Mouse (Mus musculus) C2C12 (cell line): Measurements from ENCODE around the gene Tmem117. TPM values are rescaled to one million over a fixed set of nuclear protein-coding genes. Genes with fewer than 3 reads are reported as not detected.

ENCODE experiments used
- H3K27me3 ChIP-seq: one replicate; pipeline ENCODE4 v1.6.1; 2011; ENCODE audit not compliant: control insufficient read depth, insufficient read depth, insufficient read length
- H3K36me3 ChIP-seq: one replicate; pipeline ENCODE4 v1.6.1; 2011; ENCODE audit not compliant: control insufficient read depth, insufficient read depth
- H3K4me3 ChIP-seq: one replicate; pipeline ENCODE4 v1.5.1; 2011; ENCODE audit warnings: mild to moderate bottlenecking, control low read depth; ENCODE audit not compliant: poor library complexity, insufficient read depth, severe bottlenecking
- H3K79me2 ChIP-seq: one replicate; pipeline ENCODE4 v1.6.1; 2011; ENCODE audit not compliant: control insufficient read depth, insufficient read depth
- H3K79me3 ChIP-seq: one replicate; pipeline ENCODE4 v1.6.1; 2011; ENCODE audit warnings: low read depth, control low read depth
- H3ac ChIP-seq: one replicate; pipeline ENCODE3; 2011; ENCODE audit warnings: low read depth; ENCODE audit not compliant: control insufficient read depth, insufficient read length
- CEBPB ChIP-seq: IDR thresholded peaks from one replicate; pipeline ENCODE4 v1.6.1; 2011; ENCODE audit warnings: low read depth, mild to moderate bottlenecking, control low read depth, moderate library complexity
- CTCF ChIP-seq: IDR thresholded peaks from one replicate; pipeline ENCODE4 v1.5.1; 2011; ENCODE audit not compliant: control insufficient read depth, insufficient read depth, insufficient read length
- FOSL1 ChIP-seq: IDR thresholded peaks from one replicate; pipeline ENCODE4 v1.8.0; 2011; ENCODE audit warnings: mild to moderate bottlenecking, low read length; ENCODE audit not compliant: poor library complexity, insufficient read depth, severe bottlenecking
- MAX ChIP-seq: IDR thresholded peaks from one replicate; pipeline ENCODE4 v1.6.1; 2011; ENCODE audit warnings: mild to moderate bottlenecking, control low read depth
- MYOD1 ChIP-seq: IDR thresholded peaks from one replicate; pipeline ENCODE4 v1.6.1; 2011; ENCODE audit warnings: low read depth; ENCODE audit not compliant: control insufficient read depth, insufficient read length
- MYOG ChIP-seq: IDR thresholded peaks from one replicate; pipeline ENCODE4 v1.6.1; 2011; ENCODE audit not compliant: control insufficient read depth, insufficient read length; ENCODE audit errors: extremely low read depth
- USF1 ChIP-seq: IDR thresholded peaks from one replicate; pipeline ENCODE4 v1.6.1; 2011; ENCODE audit warnings: low read depth, mild to moderate bottlenecking, control low read depth, moderate library complexity
- polyA plus RNA-seq: library from polyadenylated mRNA; unstranded; fragments of >200 nt; fragmentation: generic; extraction: Trizol; gene quantifications from one replicate; pipeline ENCODE4 v1.2.1, GENCODE M21; 2012; ENCODE audit warnings: missing spikeins

The Tmem117 gene
- polyA plus RNA-seq, 1 experiment = 0.06 TPM

- H3K79me3 ChIP-seq = no peaks in the 10 kb centered on the region
- H3K4me3 ChIP-seq = no peak overlapping the region
- no peaks in the 10 kb centered on the region for H3K79me2 ChIP-seq
- H3ac ChIP-seq = no peak overlapping the region
- H3K27me3 ChIP-seq = no peaks in the 10 kb centered on the region
- no peaks in the 10 kb centered on the region for H3K36me3 ChIP-seq
- no peak for TF ChIP-seq FOSL1
- TF ChIP-seq MYOD1 = no peak
- no peak for TF ChIP-seq MYOG
- no peak for TF ChIP-seq CTCF
- no peak for TF ChIP-seq CEBPB
- TF ChIP-seq USF1 = no peak
- no peak for TF ChIP-seq MAX
These were observed 292.6 kb downstream of the Tmem117 start for GRCm38 (mm10) chr15:94921672-94922071.

GRCm38 (mm10) chr15:94927986-94928385, 299.0 kb downstream of the Tmem117 start:
- H3K36me3 ChIP-seq = no peaks in the 10 kb centered on the region
- no peak for TF ChIP-seq MAX
- TF ChIP-seq MYOD1 = no peak
- no peak for TF ChIP-seq FOSL1
- no peak for TF ChIP-seq MYOG
- TF ChIP-seq CTCF = no peak
- TF ChIP-seq CEBPB = no peak
- no peak for TF ChIP-seq USF1
- peaks cover 4% of the 10 kb centered on the region for H3K27me3 ChIP-seq

GRCm38 (mm10) chr15:94930743-94931142, 301.7 kb downstream of the Tmem117 start:
- H3K4me3 ChIP-seq = no peak overlapping the region
- TF ChIP-seq FOSL1 (no peak), USF1 (no peak), MYOD1 (no peak)
- H3K36me3 ChIP-seq = no peaks in the 10 kb centered on the region
- H3ac ChIP-seq = no peak overlapping the region
- H3K79me3 ChIP-seq = no peaks in the 10 kb centered on the region
- H3K27me3 ChIP-seq = peaks cover 4% of the 10 kb centered on the region
- H3K79me2 ChIP-seq = no peaks in the 10 kb centered on the region

More at GRCm38 (mm10) chr15:94927986-94928385, 299.0 kb downstream of the Tmem117 start:
- Histone ChIP-seq H3K79me3 (no peaks in the 10 kb centered on the region), H3K79me2 (no peaks in the 10 kb centered on the region), H3K4me3 (no peak overlapping the region), H3ac (no peak overlapping the region)

GRCm38 (mm10) chr15:94933044-94933443, 304.0 kb downstream of the Tmem117 start:
- no peaks in the 10 kb centered on the region for H3K36me3 ChIP-seq
- no peak for TF ChIP-seq CTCF
- no peak for TF ChIP-seq MYOD1
- no peak for TF ChIP-seq MAX
- no peak for TF ChIP-seq USF1
- TF ChIP-seq CEBPB = no peak
- no peak for TF ChIP-seq FOSL1
- TF ChIP-seq MYOG = no peak
- H3K79me2 ChIP-seq = no peaks in the 10 kb centered on the region
- no peaks in the 10 kb centered on the region for H3K79me3 ChIP-seq
- H3K27me3 ChIP-seq = no peaks in the 10 kb centered on the region
- no peak overlapping the region for H3K4me3 ChIP-seq
- no peak overlapping the region for H3ac ChIP-seq

- no peaks in the 10 kb centered on the region for H3K79me2 ChIP-seq
- no peaks in the 10 kb centered on the region for H3K27me3 ChIP-seq
These were observed 304.4 kb downstream of the Tmem117 start for GRCm38 (mm10) chr15:94933480-94933879.

GRCm38 (mm10) chr15:94941954-94942353, 312.9 kb downstream of the Tmem117 start:
- no peaks in the 10 kb centered on the region for H3K79me2 ChIP-seq
- H3K27me3 ChIP-seq = no peaks in the 10 kb centered on the region
- no peaks in the 10 kb centered on the region for H3K79me3 ChIP-seq
- H3K4me3 ChIP-seq = no peak overlapping the region
- H3ac ChIP-seq = no peak overlapping the region
- no peak for TF ChIP-seq USF1
- no peak for TF ChIP-seq CTCF
- TF ChIP-seq CEBPB = no peak
- TF ChIP-seq MYOD1 = no peak
- TF ChIP-seq MYOG = no peak
- TF ChIP-seq FOSL1 = no peak
- no peaks in the 10 kb centered on the region for H3K36me3 ChIP-seq

More at GRCm38 (mm10) chr15:94933480-94933879, 304.4 kb downstream of the Tmem117 start:
- no peak overlapping the region for H3ac ChIP-seq
- no peak overlapping the region for H3K4me3 ChIP-seq
- no peak for TF ChIP-seq CEBPB
- no peak for TF ChIP-seq MAX
- no peak for TF ChIP-seq MYOD1
- TF ChIP-seq MYOG = no peak
- TF ChIP-seq USF1 = no peak
- no peak for TF ChIP-seq CTCF
- no peak for TF ChIP-seq FOSL1
- H3K36me3 ChIP-seq = no peaks in the 10 kb centered on the region
- H3K79me3 ChIP-seq = no peaks in the 10 kb centered on the region
